Mouse (Mus musculus) midbrain, embryonic 15.5 days (tissue): ENCODE measurements around the gene Fbxl18. TPM values are rescaled to one million over a fixed set of nuclear protein-coding genes. Genes with fewer than 3 reads are reported as not detected.

Experiments used
- ATAC-seq: fragments of 200-750 bp; cut with Nextera tagmentation; replicated peaks from 2 replicates; pipeline ENCODE4 v1.8.0; 2017; ENCODE audit warnings: moderate TSS enrichment
- H3K27ac ChIP-seq: fragments of 300-500 bp; sonication (generic); 2 replicates; pipeline ENCODE4 v1.5.1; 2015; ENCODE audit warnings: mild to moderate bottlenecking, inconsistent platforms
- H3K27me3 ChIP-seq: fragments of 300-500 bp; sonication (generic); replicated peaks from 2 replicates; pipeline ENCODE4 v1.6.1; 2015; ENCODE audit warnings: inconsistent platforms
- H3K36me3 ChIP-seq: fragments of 300-500 bp; sonication (generic); replicated peaks from 2 replicates; pipeline ENCODE4 v1.6.1; 2015; ENCODE audit warnings: inconsistent platforms
- H3K4me1 ChIP-seq: fragments of 300-500 bp; sonication (generic); 2 replicates; pipeline ENCODE4 v1.6.1; 2015; ENCODE audit warnings: inconsistent platforms
- H3K4me2 ChIP-seq: fragments of 300-500 bp; sonication (generic); 2 replicates; pipeline ENCODE4 v1.6.1; 2015; ENCODE audit warnings: inconsistent platforms, mild to moderate bottlenecking, moderate library complexity
- H3K4me3 ChIP-seq: fragments of 300-500 bp; sonication (generic); 2 replicates; pipeline ENCODE4 v1.5.1; 2015; ENCODE audit warnings: mild to moderate bottlenecking, inconsistent platforms
- H3K9ac ChIP-seq: fragments of 300-500 bp; sonication (generic); 2 replicates; pipeline ENCODE4 v1.6.1; 2015; ENCODE audit warnings: mild to moderate bottlenecking, inconsistent platforms
- H3K9me3 ChIP-seq: fragments of 300-500 bp; sonication (generic); 2 replicates; pipeline ENCODE4 v1.6.1; 2016; ENCODE audit warnings: inconsistent platforms
- WGBS: fragments of 180-500 bp; shearing (Covaris S2); methylation state at CpG from one replicate; pipeline ENCODE4 v1.1.7; 2015; ENCODE audit warnings: mixed read lengths; 5-methylcytosine and 5-hydroxymethylcytosine counted together
- polyA plus RNA-seq: library from polyadenylated mRNA; unstranded; fragments of >200 nt; fragmentation: Nextera tagmentation; extraction: Ambion mirVana; gene quantifications from 2 replicates; pipeline ENCODE4 v1.2.1, GENCODE M21; 2015

Gene Fbxl18
- polyA plus RNA-seq, 1 experiment from 2014 or later, result 43.0 TPM

- H3K27ac ChIP-seq, result no peak overlapping the region
- H3K36me3 ChIP-seq, result 0 out of 2 replicates have a peak, but pooled peaks cover 4% of the 10 kb centered on the region
- H3K27me3 ChIP-seq, result no peaks in the 10 kb centered on the region
- H3K4me1 ChIP-seq, result peaks cover 12% of the 10 kb centered on the region
- no peak overlapping the region for H3K4me2 ChIP-seq
- H3K4me3 ChIP-seq, result no peak overlapping the region
- WGBS, result 95% methylated on average over 10 of the region's 10 CpGs
- no peak for ATAC-seq
- H3K9ac ChIP-seq, result no peak overlapping the region
- no peaks in the 10 kb centered on the region for H3K9me3 ChIP-seq
These were observed 19.7 kb downstream of the Fbxl18 start for GRCm38 (mm10) chr5:142875513-142875905.

GRCm38 (mm10) chr5:142874791-142875512, 20.3 kb downstream of the Fbxl18 start:
- Histone ChIP-seq H3K27ac (no peak overlapping the region), H3K4me1 (peaks cover 7% of the 10 kb centered on the region; the same call in 1 of the 2 replicates), H3K4me2 (no peak overlapping the region), H3K9ac (no peak overlapping the region), H3K9me3 (no peaks in the 10 kb centered on the region), H3K27me3 (no peaks in the 10 kb centered on the region), H3K4me3 (no peak overlapping the region), H3K36me3 (0 out of 2 replicates have a peak, but pooled peaks cover 4% of the 10 kb centered on the region)
- ATAC-seq, result no peak
- 85% methylated on average over 13 of the region's 13 CpGs for WGBS

GRCm38 (mm10) chr5:142873718-142874117, 21.5 kb downstream of the Fbxl18 start:
- 0 out of 2 replicates have a peak, but pooled peaks cover 4% of the 10 kb centered on the region for H3K36me3 ChIP-seq
- peaks cover 4% of the 10 kb centered on the region; the same call in 1 of the 2 replicates for H3K4me1 ChIP-seq
- no peak overlapping the region for H3K4me3 ChIP-seq
- 97% methylated on average over 7 of the region's 7 CpGs for WGBS
- no peaks in the 10 kb centered on the region for H3K27me3 ChIP-seq
- no peak overlapping the region for H3K9ac ChIP-seq
- no peaks in the 10 kb centered on the region for H3K9me3 ChIP-seq
- H3K4me2 ChIP-seq, result no peak overlapping the region
- no peak for ATAC-seq
- H3K27ac ChIP-seq, result no peak overlapping the region

- WGBS, result 52% methylated on average over 12 of the region's 12 CpGs
- Histone ChIP-seq H3K27me3 (no peaks in the 10 kb centered on the region), H3K27ac (no peak overlapping the region)
These were observed 23.5 kb downstream of the Fbxl18 start for GRCm38 (mm10) chr5:142871765-142872164.

GRCm38 (mm10) chr5:142869463-142869862, 25.8 kb downstream of the Fbxl18 start:
- Histone ChIP-seq H3K9ac (no peak overlapping the region), H3K27ac (peak overlapping the region; percentile 31), H3K36me3 (no peaks in the 10 kb centered on the region), H3K27me3 (no peaks in the 10 kb centered on the region), H3K9me3 (no peaks in the 10 kb centered on the region), H3K4me1 (no peaks in the 10 kb centered on the region; the same call in 1 of the 2 replicates), H3K4me2 (no peak overlapping the region), H3K4me3 (no peak overlapping the region)
- ATAC-seq, result peak; percentile 57; the same call in 1 of the 2 replicates
- 53% methylated on average over 13 of the region's 13 CpGs for WGBS

More at GRCm38 (mm10) chr5:142871765-142872164, 23.5 kb downstream of the Fbxl18 start:
- no peak overlapping the region for H3K9ac ChIP-seq
- no peak overlapping the region for H3K4me3 ChIP-seq
- H3K36me3 ChIP-seq, result no peaks in the 10 kb centered on the region
- H3K9me3 ChIP-seq, result no peaks in the 10 kb centered on the region
- no peaks in the 10 kb centered on the region; the same call in 1 of the 2 replicates for H3K4me1 ChIP-seq
- ATAC-seq, result no peak
- H3K4me2 ChIP-seq, result no peak overlapping the region

- Histone ChIP-seq H3K36me3 (no peaks in the 10 kb centered on the region), H3K4me3 (no peak overlapping the region), H3K4me1 (peaks cover 11% of the 10 kb centered on the region), H3K27me3 (no peaks in the 10 kb centered on the region), H3K9ac (no peak overlapping the region), H3K9me3 (no peaks in the 10 kb centered on the region), H3K27ac (peak overlapping the region; percentile 76), H3K4me2 (peak overlapping the region; percentile 9)
- peak; percentile 71 for ATAC-seq
- WGBS, result 29% methylated on average over 16 of the region's 16 CpGs
These were observed 37.4 kb downstream of the Fbxl18 start for GRCm38 (mm10) chr5:142857763-142858229.

GRCm38 (mm10) chr5:142856408-142856807, 38.8 kb downstream of the Fbxl18 start:
- H3K36me3 ChIP-seq, result no peaks in the 10 kb centered on the region
- H3K27ac ChIP-seq, result no peak overlapping the region
- no peaks in the 10 kb centered on the region for H3K27me3 ChIP-seq
- 80% methylated on average over 4 of the region's 4 CpGs for WGBS
- H3K4me2 ChIP-seq, result no peak overlapping the region
- H3K4me1 ChIP-seq, result peaks cover 11% of the 10 kb centered on the region
- no peak overlapping the region for H3K4me3 ChIP-seq
- H3K9me3 ChIP-seq, result no peaks in the 10 kb centered on the region
- H3K9ac ChIP-seq, result no peak overlapping the region
- no peak for ATAC-seq

GRCm38 (mm10) chr5:142854877-142855276, 40.3 kb downstream of the Fbxl18 start:
- no peaks in the 10 kb centered on the region for H3K27me3 ChIP-seq
- no peak overlapping the region for H3K4me3 ChIP-seq
- no peak for ATAC-seq

GRCm38 (mm10) chr5:142853585-142853984, 41.6 kb downstream of the Fbxl18 start:
- peaks cover 11% of the 10 kb centered on the region for H3K4me1 ChIP-seq
- no peak overlapping the region for H3K9ac ChIP-seq
- H3K9me3 ChIP-seq, result no peaks in the 10 kb centered on the region
- H3K4me2 ChIP-seq, result no peak overlapping the region
- H3K27me3 ChIP-seq, result no peaks in the 10 kb centered on the region
- H3K36me3 ChIP-seq, result no peaks in the 10 kb centered on the region
- H3K27ac ChIP-seq, result no peak overlapping the region
- no peak for ATAC-seq
- no peak overlapping the region for H3K4me3 ChIP-seq
- 72% methylated on average over 6 of the region's 6 CpGs for WGBS

More at GRCm38 (mm10) chr5:142854877-142855276, 40.3 kb downstream of the Fbxl18 start:
- H3K9me3 ChIP-seq, result no peaks in the 10 kb centered on the region
- no peaks in the 10 kb centered on the region for H3K36me3 ChIP-seq
- H3K4me2 ChIP-seq, result no peak overlapping the region
- peaks cover 11% of the 10 kb centered on the region for H3K4me1 ChIP-seq
- no peak overlapping the region for H3K27ac ChIP-seq
- no peak overlapping the region for H3K9ac ChIP-seq
- WGBS, result 82% methylated on average over 10 of the region's 10 CpGs

- Histone ChIP-seq H3K4me3 (no peak overlapping the region), H3K27me3 (no peaks in the 10 kb centered on the region), H3K4me2 (no peak overlapping the region), H3K4me1 (no peaks in the 10 kb centered on the region), H3K27ac (no peak overlapping the region), H3K9me3 (no peaks in the 10 kb centered on the region), H3K9ac (no peak overlapping the region), H3K36me3 (no peaks in the 10 kb centered on the region)
- no peak for ATAC-seq
- WGBS, result 60% methylated on average over 5 of the region's 5 CpGs
These were observed 43.6 kb downstream of the Fbxl18 start for GRCm38 (mm10) chr5:142851681-142852049.

GRCm38 (mm10) chr5:142850916-142851680, 44.1 kb downstream of the Fbxl18 start:
- Histone ChIP-seq H3K9me3 (no peaks in the 10 kb centered on the region), H3K4me3 (no peak overlapping the region), H3K27ac (no peak overlapping the region), H3K36me3 (no peaks in the 10 kb centered on the region), H3K9ac (no peak overlapping the region), H3K27me3 (no peaks in the 10 kb centered on the region), H3K4me1 (no peaks in the 10 kb centered on the region), H3K4me2 (no peak overlapping the region)
- ATAC-seq, result no peak
- 89% methylated on average over 7 of the region's 7 CpGs for WGBS

GRCm38 (mm10) chr5:142850476-142850875, 44.7 kb downstream of the Fbxl18 start:
- 55% methylated on average over 9 of the region's 9 CpGs for WGBS
- no peaks in the 10 kb centered on the region for H3K4me1 ChIP-seq
- no peaks in the 10 kb centered on the region for H3K9me3 ChIP-seq
- no peak overlapping the region for H3K4me3 ChIP-seq
- no peak overlapping the region for H3K4me2 ChIP-seq
- no peak overlapping the region for H3K27ac ChIP-seq
- no peak overlapping the region for H3K9ac ChIP-seq
- no peaks in the 10 kb centered on the region for H3K36me3 ChIP-seq
- ATAC-seq, result no peak
- H3K27me3 ChIP-seq, result no peaks in the 10 kb centered on the region
